Mouse (Mus musculus): ENCODE data around the gene Gm10490.

Gene Gm10490

GRCm38 (mm10) chrX:7927116-7927515, 17.8 kb downstream of the Gm10490 start:
- no peak for DNase-seq

- no peak for DNase-seq
These were observed 19.0 kb downstream of the Gm10490 start, which contains the start of gene Eras for GRCm38 (mm10) chrX:7928270-7928790. Eras (minus strand) TSS chrX:7928607.

DNA sequence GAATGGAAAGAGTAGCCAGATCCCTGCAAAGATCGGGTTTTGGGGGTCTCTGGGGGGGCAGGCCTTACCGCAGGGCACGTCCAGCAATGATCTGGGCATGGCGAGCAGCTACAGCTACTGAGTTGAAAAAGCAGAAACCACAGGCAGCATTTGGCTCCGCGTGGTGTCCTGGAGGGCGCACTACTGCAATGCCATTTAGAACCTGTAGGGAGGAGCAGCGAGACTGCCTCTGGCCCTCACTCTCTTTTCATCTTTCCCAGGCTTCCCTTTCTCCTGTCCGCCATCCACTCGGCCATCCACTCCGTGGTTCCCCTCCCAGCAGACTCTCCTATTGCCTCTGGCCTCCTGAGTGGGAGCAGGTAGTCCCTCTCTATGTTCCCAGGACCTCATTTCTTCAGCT, 27.5 kb downstream of the Gm10490 start:
- no peak for DNase-seq

- DNase-seq = no peak
These were observed 28.3 kb downstream of the Gm10490 start for GRCm38 (mm10) chrX:7937667-7938066.

- peak; percentile 11 for DNase-seq
These were observed 36.3 kb downstream of the Gm10490 start for GRCm38 (mm10) chrX:7945618-7946017.

- DNase-seq = peak; percentile 17
These were observed 38.0 kb downstream of the Gm10490 start, which contains the start of gene Hdac6 for GRCm38 (mm10) chrX:7947108-7947899. Hdac6 (minus strand) TSS chrX:7947889.

GRCm38 (mm10) chrX:7947900-7948492, 38.7 kb downstream of the Gm10490 start:
- DNase-seq = peak; percentile 95

DNA sequence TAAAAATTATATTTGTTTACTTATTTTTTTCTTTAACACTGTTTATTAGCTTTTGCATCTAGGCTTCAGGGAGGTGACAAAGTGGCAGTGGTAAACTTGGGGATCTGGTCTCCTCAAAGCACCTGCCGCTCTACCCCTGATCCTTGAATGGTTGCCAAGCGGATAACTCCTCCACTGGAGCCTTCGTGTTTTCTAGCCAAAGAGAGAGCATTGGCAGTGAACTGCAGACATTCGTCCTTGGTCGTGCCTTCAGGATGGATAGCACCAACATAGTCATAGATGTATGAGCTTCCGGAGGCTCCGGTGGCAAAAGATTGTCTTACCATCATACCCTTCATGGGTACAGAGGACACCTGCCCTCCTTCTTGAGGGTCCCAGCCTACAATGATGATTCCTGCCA, 40.7 kb downstream of the Gm10490 start:
- DNase-seq = no peak

- DNase-seq = no peak
These were observed 49.5 kb downstream of the Gm10490 start for GRCm38 (mm10) chrX:7958868-7959267.

Measured in kidney, postnatal 14 days (tissue).